ENCODE assay signal across 24 mouse cellular contexts in the genomic region with DNA sequence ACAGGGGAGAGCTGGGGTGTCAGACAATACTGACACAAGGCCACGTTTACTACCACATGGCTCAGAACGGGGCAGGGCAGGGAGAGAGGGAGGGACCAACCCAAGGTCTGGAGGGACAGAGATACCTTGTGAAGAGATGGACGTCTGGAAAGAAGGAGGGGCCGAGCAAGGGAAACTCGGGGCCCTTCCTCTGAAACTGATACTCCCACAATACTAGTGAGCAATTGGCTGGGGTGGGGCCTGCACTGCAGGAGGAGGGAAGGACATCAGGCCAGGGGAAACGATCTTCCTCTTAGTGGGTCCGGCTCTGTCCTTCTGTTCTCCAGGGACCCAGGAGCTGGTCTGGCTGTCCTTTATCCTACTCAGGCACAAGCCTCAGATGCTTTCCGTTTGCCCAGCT. TPM values are rescaled to one million over a fixed set of nuclear protein-coding genes. Genes with fewer than 3 reads are reported as not detected.
DNase-seq lines count a peak whose midpoint lies in the region; ATAC-seq and TF ChIP-seq lines count a peak whose summit lies in the region.
"Had no signal": no experiment of that assay in that cellular context is flagged by ENCODE, and none has a peak within 500 bp of the region (broad histone marks: within the 10 kb centered on the region; RNA-seq: fewer than 3 reads in every experiment).

No protein-coding gene starts in this region.

- H3K36me3 ChIP-seq in heart, embryonic 11.5 days (ENCODE audit: control insufficient read depth, insufficient read depth, low read length), result no peaks in the 10 kb centered on the region
- no peaks in the 10 kb centered on the region for H3K36me3 ChIP-seq in hindbrain, embryonic 13.5 days
- no peaks in the 10 kb centered on the region for H3K36me3 ChIP-seq in hindbrain, postnatal 0 days (ENCODE audit: insufficient read depth, low read length)
- no peaks in the 10 kb centered on the region for H3K36me3 ChIP-seq in myocyte (ENCODE audit: control insufficient read depth, insufficient read depth)
- H3K36me3 ChIP-seq: forebrain, embryonic 12.5 days; hindbrain, embryonic 12.5 days; limb, embryonic 12.5 days; liver, embryonic 13.5 days; lung, embryonic 15.5 days; midbrain, embryonic 12.5 days; neural tube, embryonic 15.5 days had no signal

- H3K4me2 ChIP-seq in heart, embryonic 11.5 days, result no peak overlapping the region
- H3K4me2 ChIP-seq in hindbrain, embryonic 13.5 days, result no peak overlapping the region
- no peak overlapping the region for H3K4me2 ChIP-seq in hindbrain, postnatal 0 days (ENCODE audit: low read depth, low read length)
- peak overlapping the region; percentile 75 for H3K4me2 ChIP-seq in myocyte (ENCODE audit: low read depth)
- H3K4me2 ChIP-seq: forebrain, embryonic 12.5 days; hindbrain, embryonic 12.5 days; limb, embryonic 12.5 days; liver, embryonic 13.5 days; lung, embryonic 15.5 days; midbrain, embryonic 12.5 days; neural tube, embryonic 15.5 days had no signal

- no peak for DNase-seq in heart, adult 11 months
- DNase-seq in hindbrain, postnatal 0 days (ENCODE audit: low spot score), result no peak
- peak; percentile 50 for DNase-seq in NIH3T3 (ENCODE audit: low read depth)
- DNase-seq in thymus, postnatal 0 days (ENCODE audit: low spot score), result no peak
- DNase-seq: cerebellum, adult 9-10 months; gastrocnemius, postnatal 25 days; kidney, adult 18-20 months; kidney, postnatal 14 days; liver, embryonic 13.5 days; right cerebral cortex, adult 18-20 months; thymus, adult 2 months had no signal

- TF ChIP-seq CTCF in hindbrain, postnatal 0 days (IDR thresholded peaks at IDR 0.05; ENCODE audit: low read depth), result no peak

- peaks cover 12% of the 10 kb centered on the region for H3K4me1 ChIP-seq in heart, embryonic 11.5 days (ENCODE audit: control insufficient read depth, insufficient read depth, low read length)
- H3K4me1 ChIP-seq in hindbrain, embryonic 13.5 days (replicated peaks), result peaks cover 24% of the 10 kb centered on the region
- 0 out of 2 replicates have a peak, but pooled peaks cover 7% of the 10 kb centered on the region for H3K4me1 ChIP-seq in hindbrain, postnatal 0 days (ENCODE audit: insufficient read depth, low read length)
- H3K4me1 ChIP-seq: limb, embryonic 12.5 days; liver, embryonic 13.5 days had no signal

- WGBS in heart, embryonic 11.5 days (ENCODE audit: insufficient replicate concordance), result 43% methylated on average over 8 of the region's 8 CpGs
- 66% methylated on average over 8 of the region's 8 CpGs for WGBS in hindbrain, embryonic 13.5 days
- 68% methylated on average over 8 of the region's 8 CpGs for WGBS in hindbrain, postnatal 0 days

- TF ChIP-seq POLR2A in myocyte (IDR thresholded peaks at IDR 0.05; ENCODE audit: insufficient read length, low read depth), result peak; percentile 56

- H3K9me3 ChIP-seq in heart, embryonic 11.5 days (replicated peaks; ENCODE audit: control insufficient read depth, low read length), result no peaks in the 10 kb centered on the region
- H3K9me3 ChIP-seq in hindbrain, embryonic 13.5 days, result no peaks in the 10 kb centered on the region
- H3K9me3 ChIP-seq in hindbrain, postnatal 0 days (ENCODE audit: low read length), result no peaks in the 10 kb centered on the region
- H3K9me3 ChIP-seq: forebrain, embryonic 12.5 days; hindbrain, embryonic 12.5 days; limb, embryonic 12.5 days; liver, embryonic 13.5 days; lung, embryonic 15.5 days; midbrain, embryonic 12.5 days; neural tube, embryonic 15.5 days had no signal

- peak overlapping the region; percentile 24; the same call in 1 of the 2 replicates for H3K27ac ChIP-seq in heart, embryonic 11.5 days (ENCODE audit: low read depth, low read length)
- no peak overlapping the region for H3K27ac ChIP-seq in hindbrain, embryonic 13.5 days
- H3K27ac ChIP-seq in hindbrain, postnatal 0 days, result no peak overlapping the region
- H3K27ac ChIP-seq: forebrain, embryonic 12.5 days; hindbrain, embryonic 12.5 days; limb, embryonic 12.5 days; liver, embryonic 13.5 days; midbrain, embryonic 12.5 days; neural tube, embryonic 15.5 days had no signal

- H3K79me2 ChIP-seq in myocyte (ENCODE audit: control insufficient read depth, insufficient read depth), result no peaks in the 10 kb centered on the region

- H3K4me3 ChIP-seq in heart, embryonic 11.5 days (ENCODE audit: low read depth, low read length), result no peak overlapping the region
- H3K4me3 ChIP-seq in hindbrain, embryonic 13.5 days, result no peak overlapping the region
- H3K4me3 ChIP-seq in hindbrain, postnatal 0 days (ENCODE audit: low read length), result no peak overlapping the region
- H3K4me3 ChIP-seq in myocyte, result no peak overlapping the region
- H3K4me3 ChIP-seq: forebrain, embryonic 12.5 days; hindbrain, embryonic 12.5 days; left cerebral cortex, adult 2 months; limb, embryonic 12.5 days; liver, embryonic 13.5 days; lung, embryonic 15.5 days; midbrain, embryonic 12.5 days; neural tube, embryonic 15.5 days had no signal

- H3K9ac ChIP-seq in heart, embryonic 11.5 days (ENCODE audit: low read depth, low read length), result peak overlapping the region; percentile 2; the same call in 1 of the 2 replicates
- H3K9ac ChIP-seq in hindbrain, embryonic 13.5 days, result peak overlapping the region; percentile 5; the same call in 1 of the 2 replicates
- H3K9ac ChIP-seq in hindbrain, postnatal 0 days (replicated peaks; ENCODE audit: low read length), result no peak overlapping the region
- H3K9ac ChIP-seq: forebrain, embryonic 12.5 days; hindbrain, embryonic 12.5 days; limb, embryonic 12.5 days; liver, embryonic 13.5 days; lung, embryonic 15.5 days; midbrain, embryonic 12.5 days; neural tube, embryonic 15.5 days had no signal

- no peak for ATAC-seq in heart, embryonic 11.5 days (replicated peaks; ENCODE audit: insufficient number of reproducible peaks, low FRiP score, low TSS enrichment)
- no peak for ATAC-seq in hindbrain, embryonic 13.5 days (ENCODE audit: low FRiP score)
- no peak for ATAC-seq in hindbrain, postnatal 0 days

- no peak overlapping the region for H3ac ChIP-seq in myocyte (ENCODE audit: control insufficient read depth, insufficient read length)

- H3K27me3 ChIP-seq in heart, embryonic 11.5 days (ENCODE audit: control insufficient read depth, insufficient read depth, low read length), result no peaks in the 10 kb centered on the region
- H3K27me3 ChIP-seq in hindbrain, embryonic 13.5 days, result no peaks in the 10 kb centered on the region
- no peaks in the 10 kb centered on the region for H3K27me3 ChIP-seq in hindbrain, postnatal 0 days (ENCODE audit: insufficient read depth, low read length)
- H3K27me3 ChIP-seq in myocyte (ENCODE audit: control insufficient read depth, insufficient read depth, insufficient read length), result no peaks in the 10 kb centered on the region
- H3K27me3 ChIP-seq: forebrain, embryonic 12.5 days; limb, embryonic 12.5 days; liver, embryonic 13.5 days; lung, embryonic 15.5 days; midbrain, embryonic 12.5 days; neural tube, embryonic 15.5 days had no signal

TF ChIP-seq in myocyte, 11 proteins besides CTCF, POLR2A, EP300 and RAD21:
- TF ChIP-seq REST (IDR thresholded peaks at IDR 0.05; ENCODE audit: insufficient read depth, insufficient read length) (no peak), POLR2AphosphoS2 (IDR thresholded peaks at IDR 0.05; ENCODE audit: insufficient read length, low read depth) (peak; percentile 59)
TF ChIP-seq in myocyte: peak in this region for 1.

RNA-seq across cellular contexts. Expression of a gene that starts 1.1 kb away (rescaled TPM):
- 0.40 and 0.83 TPM in 2 replicates for polyA plus RNA-seq in heart, embryonic 11.5 days (2014; fragmentation: Nextera tagmentation; extraction: Ambion mirVana)
- polyA plus RNA-seq in hindbrain, embryonic 13.5 days (2015; fragmentation: Nextera tagmentation; extraction: Ambion mirVana), result 0.12 and 0.14 TPM in 2 replicates
- total RNA-seq in hindbrain, postnatal 0 days (2014; rRNA removed), result 0.36 TPM in 1 of 2 replicates, not detected in the other
- 0.25 and 0.29 TPM in 2 replicates for polyA plus RNA-seq in hindbrain, postnatal 0 days (2015; fragmentation: Nextera tagmentation; extraction: Ambion mirVana)
- 55.4 TPM for polyA plus RNA-seq in myocyte (2012; fragmentation: generic; extraction: Trizol)
- 0.22 and 0.28 TPM in 2 replicates for polyA plus RNA-seq in thymus, postnatal 0 days (2015; fragmentation: Nextera tagmentation; extraction: Ambion mirVana)
- polyA plus RNA-seq: forebrain, embryonic 12.5 days; limb, embryonic 12.5 days; liver, embryonic 13.5 days; lung, embryonic 15.5 days had no signal

RNA-seq across cellular contexts. Expression of a gene that starts 16.4 kb away (rescaled TPM):
- polyA plus RNA-seq in heart, embryonic 11.5 days (2014; fragmentation: Nextera tagmentation; extraction: Ambion mirVana), result not detected in 2 replicates
- not detected in 2 replicates for polyA plus RNA-seq in hindbrain, embryonic 13.5 days (2015; fragmentation: Nextera tagmentation; extraction: Ambion mirVana)
- not detected in 2 replicates for total RNA-seq in hindbrain, postnatal 0 days (2014; rRNA removed)
- polyA plus RNA-seq in hindbrain, postnatal 0 days (2015; fragmentation: Nextera tagmentation; extraction: Ambion mirVana), result 0.11 and 0.28 TPM in 2 replicates
- not detected for polyA plus RNA-seq in myocyte (2012; fragmentation: generic; extraction: Trizol)
- 1.3 and 6.3 TPM in 2 replicates for polyA plus RNA-seq in thymus, postnatal 0 days (2015; fragmentation: Nextera tagmentation; extraction: Ambion mirVana)
- total RNA-seq: adrenal gland, postnatal 4 days; gastrocnemius, postnatal 25 days; left cerebral cortex, adult 2 months had no signal
- polyA plus RNA-seq: forebrain, embryonic 12.5 days; frontal cortex, adult 2 months; hindbrain, embryonic 12.5 days; limb, embryonic 12.5 days; liver, embryonic 13.5 days; midbrain, embryonic 12.5 days; neural tube, embryonic 15.5 days; small intestine, adult 2 months had no signal

RNA-seq across cellular contexts. Expression of a gene that starts 17.9 kb away (rescaled TPM):
- 0.37 TPM in 1 of 2 replicates, not detected in the other for polyA plus RNA-seq in heart, embryonic 11.5 days (2014; fragmentation: Nextera tagmentation; extraction: Ambion mirVana)
- 0.68 and 1.4 TPM in 2 replicates for polyA plus RNA-seq in hindbrain, embryonic 13.5 days (2015; fragmentation: Nextera tagmentation; extraction: Ambion mirVana)
- 0.58 TPM in 1 of 2 replicates, not detected in the other for total RNA-seq in hindbrain, postnatal 0 days (2014; rRNA removed)
- polyA plus RNA-seq in hindbrain, postnatal 0 days (2015; fragmentation: Nextera tagmentation; extraction: Ambion mirVana), result 0.50 and 0.59 TPM in 2 replicates
- 0.07 TPM for polyA plus RNA-seq in myocyte (2012; fragmentation: generic; extraction: Trizol)
- polyA plus RNA-seq in thymus, postnatal 0 days (2015; fragmentation: Nextera tagmentation; extraction: Ambion mirVana), result 10.2 and 12.7 TPM in 2 replicates
- total RNA-seq: gastrocnemius, postnatal 25 days had no signal

RNA-seq across cellular contexts. Expression of a gene that starts 34.0 kb away (rescaled TPM):
- 10.4 and 12.8 TPM in 2 replicates for polyA plus RNA-seq in heart, embryonic 11.5 days (2014; fragmentation: Nextera tagmentation; extraction: Ambion mirVana)
- 6.3 and 7.6 TPM in 2 replicates for polyA plus RNA-seq in hindbrain, embryonic 13.5 days (2015; fragmentation: Nextera tagmentation; extraction: Ambion mirVana)
- 4.9 and 5.5 TPM in 2 replicates for total RNA-seq in hindbrain, postnatal 0 days (2014; rRNA removed)
- 4.5 and 4.8 TPM in 2 replicates for polyA plus RNA-seq in hindbrain, postnatal 0 days (2015; fragmentation: Nextera tagmentation; extraction: Ambion mirVana)
- 8.8 TPM for polyA plus RNA-seq in myocyte (2012; fragmentation: generic; extraction: Trizol)
- 8.7 and 9.8 TPM in 2 replicates for polyA plus RNA-seq in thymus, postnatal 0 days (2015; fragmentation: Nextera tagmentation; extraction: Ambion mirVana)

RNA-seq across cellular contexts. Expression of a gene that starts 34.2 kb away (rescaled TPM):
- polyA plus RNA-seq in heart, embryonic 11.5 days (2014; fragmentation: Nextera tagmentation; extraction: Ambion mirVana), result 47.6 and 51.1 TPM in 2 replicates
- 14.9 and 15.4 TPM in 2 replicates for polyA plus RNA-seq in hindbrain, embryonic 13.5 days (2015; fragmentation: Nextera tagmentation; extraction: Ambion mirVana)
- 23.2 and 30.9 TPM in 2 replicates for total RNA-seq in hindbrain, postnatal 0 days (2014; rRNA removed)
- 16.6 and 18.2 TPM in 2 replicates for polyA plus RNA-seq in hindbrain, postnatal 0 days (2015; fragmentation: Nextera tagmentation; extraction: Ambion mirVana)
- 11.1 TPM for polyA plus RNA-seq in myocyte (2012; fragmentation: generic; extraction: Trizol)
- 75.9 and 80.4 TPM in 2 replicates for polyA plus RNA-seq in thymus, postnatal 0 days (2015; fragmentation: Nextera tagmentation; extraction: Ambion mirVana)

Comparison
In these comparisons a context has a peak if more than half of its experiments do, and no peak if none do; other contexts are left out.
1. RNA of a gene that starts 1.1 kb away (polyA plus RNA-seq): 55.4 TPM in myocyte (single experiment); 0.40 to 0.83 TPM in heart, embryonic 11.5 days, 0.25 to 0.29 TPM in hindbrain, postnatal 0 days, 0.22 to 0.28 TPM in thymus, postnatal 0 days and 0.12 to 0.14 TPM in hindbrain, embryonic 13.5 days; every median in the first group is over 10 times any median in the second.